Mouse (Mus musculus) 3T3-L1 (cell line): ENCODE measurements around the gene Heatr9.
"Not testable (repeated sequence)": the region's sequence is repeated elsewhere in the genome, so short reads cannot be mapped to it uniquely, and the experiment has no call there.

ENCODE experiments used
- DNase-seq: peaks from one replicate; pipeline ENCODE4 v3.0.0-alpha.2; 2015; ENCODE audit warnings: low read depth, low spot score

Gene Heatr9

GRCm38 (mm10) chr11:83522075-83522474, at the start of gene Heatr9:
Heatr9 (minus strand) TSS chr11:83522175.
- DNase-seq, result no peak

DNA sequence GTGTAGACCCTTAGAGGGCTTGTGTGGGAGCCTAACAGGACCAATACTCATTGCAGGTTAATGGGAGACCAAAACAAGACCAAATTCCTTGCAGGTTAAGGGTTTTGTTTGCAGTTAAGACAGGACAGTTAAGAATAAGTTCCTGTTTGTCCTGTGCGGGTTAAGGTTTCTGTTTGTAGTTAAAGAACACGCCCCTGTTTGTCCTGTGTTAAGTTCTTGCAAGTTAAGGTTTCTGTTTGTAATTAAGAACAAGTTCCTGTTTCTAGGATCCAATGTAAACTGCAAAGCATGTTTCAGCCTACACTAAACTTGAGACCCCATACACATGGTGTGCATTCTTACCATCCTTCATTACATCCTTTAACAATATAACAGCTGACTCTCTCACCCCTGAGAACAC, 48.2 kb upstream of the Heatr9 start:
- no peak for DNase-seq

GRCm38 (mm10) chr11:83569249-83569648, 47.3 kb upstream of the Heatr9 start:
- no peak for DNase-seq

DNA sequence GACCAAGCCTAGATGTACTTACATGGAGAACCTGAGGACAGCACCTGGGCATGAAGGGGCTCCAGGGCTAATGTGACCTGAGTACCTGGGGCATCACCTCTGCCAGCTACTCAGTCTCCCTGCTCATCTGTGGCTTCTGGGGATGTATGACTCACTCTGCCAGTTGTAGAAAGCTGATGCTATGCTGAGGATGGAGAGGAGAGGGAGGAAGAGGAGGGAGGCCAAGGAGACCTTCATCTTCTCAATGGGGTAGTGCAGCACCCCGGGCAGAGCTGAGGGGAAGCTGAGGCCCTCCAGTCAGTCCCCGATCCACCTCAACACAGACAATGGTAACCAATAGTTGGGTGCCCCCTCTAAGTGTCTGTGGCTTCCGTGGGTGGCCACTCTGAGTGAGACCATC, 46.8 kb upstream of the Heatr9 start:
- no peak for DNase-seq

GRCm38 (mm10) chr11:83568061-83568460, 46.1 kb upstream of the Heatr9 start:
- DNase-seq, result no peak

- DNase-seq, result no peak
Observed at GRCm38 (mm10) chr11:83567311-83567710, 45.3 kb upstream of the Heatr9 start.

DNA sequence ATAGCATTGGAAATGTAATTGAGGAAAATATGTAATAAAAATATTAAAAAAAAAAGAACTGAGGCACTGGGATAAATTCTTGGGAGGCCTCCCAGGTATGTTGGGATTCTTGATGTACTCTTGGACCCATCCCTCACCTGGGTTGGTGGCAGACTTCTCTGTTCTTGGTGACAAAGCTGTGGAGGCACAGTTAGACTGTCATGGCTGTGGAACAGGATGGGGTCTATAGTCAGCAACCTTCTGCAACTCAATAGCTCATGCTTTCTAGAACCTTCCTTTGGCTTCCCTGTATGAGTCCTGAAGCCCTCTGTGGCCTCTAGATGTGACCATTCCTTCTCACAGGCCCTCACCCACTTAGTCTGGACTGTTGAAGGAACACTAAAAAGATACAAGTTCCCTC, 44.6 kb upstream of the Heatr9 start:
- no peak for DNase-seq

GRCm38 (mm10) chr11:83563754-83564153, 41.8 kb upstream of the Heatr9 start:
- peak; percentile 99 for DNase-seq

- DNase-seq, result no peak
Observed at GRCm38 (mm10) chr11:83562311-83562887, 40.4 kb upstream of the Heatr9 start.

DNA sequence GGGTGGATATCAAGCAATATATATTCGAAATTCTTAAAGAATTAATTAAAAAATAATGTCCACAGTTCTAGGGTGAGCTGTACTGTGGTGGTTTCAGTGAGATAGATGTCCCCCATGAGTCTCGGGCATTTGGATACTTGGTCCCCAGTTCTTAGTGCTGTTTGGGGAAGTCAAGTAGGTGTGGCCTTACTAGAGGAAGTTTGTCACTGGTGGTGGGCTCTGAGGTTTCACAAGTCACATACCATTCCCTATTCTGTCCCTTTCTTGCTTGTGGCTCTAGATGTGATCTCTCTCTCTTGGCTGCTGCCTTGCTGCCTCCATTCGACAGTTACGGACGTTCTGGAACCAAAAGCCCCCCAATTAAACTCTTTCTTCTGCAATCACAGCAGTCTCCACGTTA, 38.4 kb upstream of the Heatr9 start:
- DNase-seq, result no peak

- no peak for DNase-seq
Observed at GRCm38 (mm10) chr11:83557074-83557473, 35.1 kb upstream of the Heatr9 start.

DNA sequence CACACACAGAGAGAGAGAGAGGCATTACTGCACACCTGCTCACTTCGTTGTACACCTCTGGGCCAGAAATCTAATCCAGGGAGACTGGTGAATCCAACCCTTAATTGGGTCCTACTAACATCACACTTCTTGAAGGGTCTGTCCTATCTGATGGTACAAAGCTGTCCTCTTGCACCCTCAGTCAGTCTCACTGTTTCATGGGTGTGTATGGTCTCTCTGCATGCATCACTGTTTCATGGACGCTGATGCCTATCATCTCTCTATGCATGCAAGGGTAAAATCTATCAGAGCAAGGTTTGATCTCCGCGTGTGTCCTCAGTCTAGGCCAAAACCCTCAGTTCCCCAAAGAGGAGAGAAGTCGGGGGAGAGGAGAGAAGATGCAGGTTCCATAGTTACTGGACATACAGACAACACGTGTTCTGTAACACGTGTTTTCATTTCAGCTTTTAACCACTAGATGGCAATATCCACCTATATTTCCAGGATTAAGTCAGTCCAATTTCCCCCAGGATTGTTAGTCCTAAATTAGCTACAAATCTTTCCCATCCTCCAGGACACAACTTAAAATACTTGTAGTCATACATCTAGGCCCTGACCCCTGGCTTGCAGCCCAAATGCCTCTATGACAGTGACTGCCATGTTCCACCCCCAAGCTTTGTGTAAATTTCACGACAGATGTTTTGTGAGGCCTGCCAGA, 34.3 kb upstream of the Heatr9 start:
- DNase-seq, result peak; percentile 95

DNA sequence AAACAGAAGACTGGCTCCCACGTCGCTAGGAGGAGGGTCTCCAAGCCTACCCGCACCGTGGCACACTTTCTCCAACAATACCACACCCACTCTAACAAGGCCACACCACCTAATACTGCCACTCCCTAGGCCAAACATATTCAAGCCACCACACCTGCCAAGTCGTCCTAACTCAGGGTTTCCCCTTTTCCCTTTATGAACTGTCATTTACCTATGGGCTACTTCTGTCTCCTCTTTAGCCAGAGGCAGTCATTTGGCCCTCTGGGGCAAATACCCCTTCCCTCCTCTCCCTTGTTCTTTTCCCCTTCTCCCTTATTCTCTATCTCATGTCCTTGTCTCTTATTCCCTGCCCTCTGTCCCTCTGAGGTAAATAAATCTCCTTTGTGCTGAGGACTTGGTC, 29.7 kb upstream of the Heatr9 start:
- DNase-seq, result no peak

- DNase-seq, result not testable (repeated sequence)
Observed at GRCm38 (mm10) chr11:83551037-83551436, 29.1 kb upstream of the Heatr9 start.

DNA sequence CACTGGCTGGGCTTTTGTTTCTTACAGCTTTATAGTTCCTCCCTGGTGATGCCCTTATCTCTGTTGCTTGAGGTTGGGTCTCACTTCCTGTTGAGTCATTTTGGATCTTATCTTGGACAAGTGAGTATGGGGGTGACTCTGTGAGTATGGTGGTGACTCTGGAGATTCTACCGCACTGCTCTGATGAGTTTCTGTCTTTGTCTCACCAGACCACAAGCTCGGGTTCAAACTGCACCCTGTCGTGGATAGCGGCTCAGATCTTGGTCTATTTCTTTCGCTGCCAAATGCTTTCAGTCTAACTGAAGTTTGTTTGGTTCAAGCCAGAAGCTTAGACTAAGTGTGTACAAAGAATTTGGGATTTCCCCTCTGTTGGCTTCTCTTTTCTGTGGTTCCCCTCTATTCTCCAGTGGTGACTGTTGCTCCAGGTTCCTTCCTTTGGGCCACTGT, 28.2 kb upstream of the Heatr9 start:
- DNase-seq, result peak; percentile 31

DNA sequence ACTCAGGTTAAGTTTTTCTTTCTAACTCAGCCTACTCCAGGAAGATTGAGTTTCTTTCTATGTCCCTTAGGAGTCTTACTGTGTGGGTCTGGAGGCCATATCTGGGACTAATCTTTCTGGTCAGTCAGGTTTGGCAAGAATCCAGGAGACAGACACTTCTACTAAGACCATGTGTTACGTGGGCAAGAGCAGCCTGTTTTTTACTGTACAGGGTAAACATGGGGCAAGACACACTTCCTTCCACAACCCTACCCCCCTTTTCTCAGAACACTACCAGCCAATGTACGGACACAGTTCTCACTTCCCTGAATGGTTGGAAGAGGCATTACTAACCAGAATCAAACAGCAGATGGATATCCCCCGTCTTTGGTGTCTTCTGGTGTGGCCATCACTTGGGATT, 22.2 kb upstream of the Heatr9 start:
- peak; percentile 46 for DNase-seq

DNA sequence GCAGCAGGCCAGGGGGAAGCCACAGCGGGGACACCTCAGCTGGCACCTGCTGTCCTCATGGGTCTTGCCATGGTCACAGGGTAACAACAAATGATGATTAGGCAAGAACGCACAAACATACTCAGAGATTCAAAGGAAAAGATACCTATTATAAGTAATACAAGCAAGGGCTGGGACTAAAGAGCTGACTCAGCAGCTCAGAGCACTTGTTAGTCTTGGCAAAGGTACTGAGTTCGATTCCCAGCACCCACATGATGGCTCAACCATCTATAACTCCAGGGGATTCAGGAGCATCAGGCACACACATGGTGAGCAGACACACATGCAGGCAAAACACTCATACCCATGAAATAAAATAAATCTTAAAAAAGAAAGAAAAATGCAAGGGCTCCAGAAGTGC, 19.4 kb upstream of the Heatr9 start:
- DNase-seq, result no peak

DNA sequence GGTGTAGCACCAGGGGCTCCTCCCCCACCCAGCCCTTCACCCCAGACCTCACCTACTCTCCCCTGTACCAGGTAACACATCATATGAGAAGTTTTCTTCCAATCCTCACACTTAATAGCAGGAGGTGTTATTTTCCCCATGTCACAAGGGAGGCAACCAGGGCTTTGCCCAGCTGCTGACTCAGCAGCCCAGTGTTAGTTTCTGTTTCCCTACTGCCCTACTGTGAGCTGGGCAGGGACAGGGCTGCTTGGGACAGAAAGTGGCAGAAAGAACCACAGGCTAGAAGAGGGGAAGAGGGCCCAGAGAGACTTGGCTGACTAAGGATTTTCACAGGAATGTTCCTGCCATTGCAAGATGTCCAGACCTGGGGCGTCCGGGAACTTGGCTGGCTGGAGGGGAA, 19.0 kb upstream of the Heatr9 start:
- peak; percentile 45 for DNase-seq

- DNase-seq, result no peak
Observed at GRCm38 (mm10) chr11:83538705-83539314, 16.8 kb upstream of the Heatr9 start.

- no peak for DNase-seq
Observed at GRCm38 (mm10) chr11:83536831-83537230, 14.9 kb upstream of the Heatr9 start.

GRCm38 (mm10) chr11:83534609-83535423, 12.8 kb upstream of the Heatr9 start:
- peak; percentile 98 for DNase-seq

- DNase-seq, result no peak
Observed at GRCm38 (mm10) chr11:83534143-83534542, 12.2 kb upstream of the Heatr9 start.
